Mouse (Mus musculus) MEL (cell line): Measurements from ENCODE around the gene Ddr1. TPM values are rescaled to one million over a fixed set of nuclear protein-coding genes. Genes with fewer than 3 reads are reported as not detected.

ENCODE experiments used
- DNase-seq: peaks from one replicate; pipeline ENCODE4 v3.0.0; 2011; ENCODE audit warnings: low read depth, low spot score
- H3K27ac ChIP-seq: 2 replicates; pipeline ENCODE4 v1.5.1; 2012; ENCODE audit warnings: low read depth, mild to moderate bottlenecking, control low read depth, low read length, moderate library complexity; ENCODE audit not compliant: control insufficient read depth
- H3K27me3 ChIP-seq, 2 experiments: fragments of 150-350 bp in 1 of 2; sonication (generic) in 1 of 2; 2 replicates each; pipeline ENCODE4 v1.6.1; 2012; ENCODE audit warnings: low read length in 2 of 2, mild to moderate bottlenecking in 2 of 2, improper control_type of control experiment in 1 of 2, moderate library complexity in 1 of 2; ENCODE audit not compliant: insufficient read depth in 2 of 2, control insufficient read depth in 1 of 2
- H3K36me3 ChIP-seq, 2 experiments: 2 replicates each; pipeline ENCODE4 v1.6.1; 2012 to 2014; ENCODE audit warnings: low read length in 2 of 2, improper control_type of control experiment in 1 of 2, inconsistent platforms in 1 of 2, mild to moderate bottlenecking in 1 of 2; ENCODE audit not compliant: insufficient read depth in 2 of 2, control insufficient read depth in 1 of 2
- H3K4me1 ChIP-seq, 2 experiments: fragments of 150-350 bp in 1 of 2; sonication (generic) in 1 of 2; 2 replicates each; pipeline ENCODE4 v1.6.1; 2012; ENCODE audit warnings: low read length in 2 of 2, improper control_type of control experiment in 1 of 2, mild to moderate bottlenecking in 1 of 2; ENCODE audit not compliant: insufficient read depth in 2 of 2, control insufficient read depth in 1 of 2
- H3K4me3 ChIP-seq, 2 experiments: fragments of 150-350 bp in 1 of 2; sonication (generic) in 1 of 2; 2 replicates each; pipeline ENCODE4 v1.5.1; 2012; ENCODE audit warnings: low read depth in 2 of 2, low read length in 2 of 2, mild to moderate bottlenecking in 2 of 2, moderate library complexity in 2 of 2, control low read depth in 1 of 2, improper control_type of control experiment in 1 of 2; ENCODE audit not compliant: control insufficient read depth in 1 of 2, insufficient read depth in 1 of 2
- H3K79me2 ChIP-seq: 2 replicates; pipeline ENCODE4 v1.6.1; 2012; ENCODE audit warnings: mild to moderate bottlenecking, low read length, moderate library complexity; ENCODE audit not compliant: control insufficient read depth, poor library complexity, insufficient read depth
- H3K9ac ChIP-seq: 2 replicates; pipeline ENCODE4 v1.6.1; 2012; ENCODE audit warnings: low read depth, mild to moderate bottlenecking, control low read depth, low read length, moderate library complexity; ENCODE audit not compliant: control insufficient read depth, poor library complexity, severe bottlenecking
- H3K9me3 ChIP-seq: fragments of 150-350 bp; sonication (generic); replicated peaks from 2 replicates; pipeline ENCODE4 v1.6.1; 2012; ENCODE audit warnings: mild to moderate bottlenecking, low read length, improper control_type of control experiment, moderate library complexity; ENCODE audit not compliant: insufficient read depth
- BHLHE40 ChIP-seq: IDR thresholded peaks from 2 replicates; pipeline ENCODE4 v1.6.1; 2012; ENCODE audit warnings: low read depth, mild to moderate bottlenecking, inconsistent platforms, low read length, improper control_type of control experiment, borderline replicate concordance
- CTCF ChIP-seq, 3 experiments: IDR thresholded peaks in 2 of 3; conservative IDR thresholded peaks in 1 of 3; 2 replicates each; pipeline ENCODE4 v1.5.1; 2011 to 2012; ENCODE audit warnings: low read length in 3 of 3, low read depth in 2 of 3, mild to moderate bottlenecking in 2 of 3, improper control_type of control experiment in 1 of 3, inconsistent platforms in 1 of 3, mixed read lengths in 1 of 3, moderate library complexity in 1 of 3; ENCODE audit not compliant: control insufficient read depth in 1 of 3, insufficient read depth in 1 of 3, poor library complexity in 1 of 3, severe bottlenecking in 1 of 3
- E2F4 ChIP-seq: IDR thresholded peaks from 2 replicates; pipeline ENCODE4 v1.6.1; 2011; ENCODE audit warnings: low read depth, low read length, improper control_type of control experiment, borderline replicate concordance
- ELF1 ChIP-seq: IDR thresholded peaks from 2 replicates; pipeline ENCODE4 v1.6.1; 2014; ENCODE audit warnings: low read depth, mild to moderate bottlenecking, inconsistent platforms, low read length, improper control_type of control experiment, moderate library complexity
- EP300 ChIP-seq, 2 experiments: IDR thresholded peaks; 2 replicates each; pipeline ENCODE4 v1.6.1; 2011; ENCODE audit warnings: improper control_type of control experiment in 2 of 2, low read length in 2 of 2, low read depth in 1 of 2, mild to moderate bottlenecking in 1 of 2
- HCFC1 ChIP-seq: IDR thresholded peaks from 2 replicates; pipeline ENCODE4 v1.6.1; 2012; ENCODE audit warnings: low read depth, mild to moderate bottlenecking, inconsistent platforms, low read length, improper control_type of control experiment, moderate library complexity
- MAX ChIP-seq: IDR thresholded peaks from 2 replicates; pipeline ENCODE4 v1.6.1; 2011; ENCODE audit warnings: low read length, improper control_type of control experiment
- NRF1 ChIP-seq: IDR thresholded peaks from 2 replicates; pipeline ENCODE4 v1.6.1; 2014; ENCODE audit warnings: low read depth, mild to moderate bottlenecking, inconsistent platforms, low read length, improper control_type of control experiment, moderate library complexity; ENCODE audit not compliant: poor library complexity, insufficient read depth, severe bottlenecking
- RAD21 ChIP-seq: IDR thresholded peaks from 2 replicates; pipeline ENCODE4 v1.6.1; 2011; ENCODE audit warnings: mild to moderate bottlenecking, low read depth, low read length, improper control_type of control experiment
- TBP ChIP-seq: IDR thresholded peaks from 2 replicates; pipeline ENCODE4 v1.8.0; 2011; ENCODE audit warnings: low read depth, low read length, improper control_type of control experiment
- USF1 ChIP-seq: IDR thresholded peaks from 2 replicates; pipeline ENCODE4 v1.6.1; 2014; ENCODE audit warnings: low read depth, mild to moderate bottlenecking, inconsistent platforms, low read length, improper control_type of control experiment, moderate library complexity
- USF2 ChIP-seq, 2 experiments: IDR thresholded peaks; 2 replicates each; pipeline ENCODE4 v1.6.1; 2011 to 2012; ENCODE audit warnings: improper control_type of control experiment in 2 of 2, low read length in 2 of 2, borderline replicate concordance in 1 of 2, inconsistent platforms in 1 of 2, low read depth in 1 of 2, mild to moderate bottlenecking in 1 of 2; ENCODE audit not compliant: insufficient read depth in 1 of 2
- polyA plus RNA-seq, 2 experiments: library from polyadenylated mRNA; stranded (reverse) in 1 of 2; unstranded in 1 of 2; fragments of >175 nt in 1 of 2; fragments of >200 nt in 1 of 2; gene quantifications; 2 replicates each; pipeline versions ENCODE4 v1.2.1 to v1.2.4; 2012; ENCODE audit warnings: low replicate concordance in 2 of 2, low read depth in 1 of 2; ENCODE audit not compliant: insufficient read length in 2 of 2, insufficient read depth in 1 of 2, missing spikeins in 1 of 2
- total RNA-seq: library from RNA; depleted of rRNA; stranded (reverse); fragments of 300-350 nt; gene quantifications from 2 replicates; pipeline ENCODE4 v1.2.3, GENCODE M21; 2012

Ddr1 gene
- total and polyA plus RNA-seq, 3 experiments, result 2.6 to 7.9 TPM; not detected in 1

- Histone ChIP-seq H3K9ac (no peak overlapping the region), H3K9me3 (no peaks in the 10 kb centered on the region), H3K79me2 (no peaks in the 10 kb centered on the region), H3K4me3 (no peak overlapping the region), H3K36me3 (no peaks in the 10 kb centered on the region), H3K27ac (no peak overlapping the region), H3K27me3 (peaks cover 2 to 10% of the 10 kb centered on the region in 2 experiments; a peak in 3 of 4 replicates), H3K4me1 (no peaks in the 10 kb centered on the region)
- no peak for DNase-seq
- no peak for TF ChIP-seq NRF1
- TF ChIP-seq EP300 (IDR thresholded peaks at IDR 0.05; ENCODE audit: low read depth in 1 of 2, low read length in 2 of 2), result no peak
- no peak for TF ChIP-seq TBP
- TF ChIP-seq E2F4, result no peak
- no peak for TF ChIP-seq HCFC1
Measured at GRCm38 (mm10) chr17:35720340-35720727, 15.9 kb upstream of the Ddr1 start.

GRCm38 (mm10) chr17:35719616-35720339 is 15.4 kb upstream of the Ddr1 start:
- no peak for DNase-seq
- peak in 1 of 3 experiments; percentile 21; a peak in 2 of 6 replicates for TF ChIP-seq CTCF (IDR thresholded peaks at IDR 0.05 in 2 of 3, conservative IDR thresholded peaks at IDR 0.05 in 1 of 3; ENCODE audit: control insufficient read depth in 1 of 3, insufficient read depth in 1 of 3, low read depth in 2 of 3, low read length in 3 of 3, poor library complexity in 1 of 3, severe bottlenecking in 1 of 3)
- no peak for TF ChIP-seq ELF1
- Histone ChIP-seq H3K27ac (no peak overlapping the region), H3K36me3 (no peaks in the 10 kb centered on the region), H3K4me3 (no peak overlapping the region), H3K27me3 (peaks cover 3 to 10% of the 10 kb centered on the region in 2 experiments; a peak in 3 of 4 replicates), H3K9me3 (no peaks in the 10 kb centered on the region), H3K79me2 (no peaks in the 10 kb centered on the region), H3K4me1 (no peaks in the 10 kb centered on the region), H3K9ac (no peak overlapping the region)

GRCm38 (mm10) chr17:35717080-35717479 is 12.7 kb upstream of the Ddr1 start:
- TF ChIP-seq BHLHE40 (peak; percentile 18; the same call in 1 of the 2 replicates), USF2 (IDR thresholded peaks at IDR 0.05; ENCODE audit: borderline replicate concordance in 1 of 2, insufficient read depth in 1 of 2, low read depth in 1 of 2, low read length in 2 of 2) (peak in 1 of 2 experiments; percentile 52; a peak in 1 of 4 replicates), RAD21 (no peak), MAX (peak; percentile 60; the same call in 1 of the 2 replicates), USF1 (peak; percentile 90)
- TF ChIP-seq, all 39 proteins: peak for 4
- peaks cover 12 to 17% of the 10 kb centered on the region in 2 experiments for H3K27me3 ChIP-seq
- no peaks in the 10 kb centered on the region for H3K4me1 ChIP-seq
- no peak overlapping the region for H3K27ac ChIP-seq
- no peaks in the 10 kb centered on the region for H3K36me3 ChIP-seq
- no peak overlapping the region for H3K4me3 ChIP-seq
- no peak for DNase-seq
- no peaks in the 10 kb centered on the region for H3K79me2 ChIP-seq
- no peaks in the 10 kb centered on the region for H3K9me3 ChIP-seq
- H3K9ac ChIP-seq, result no peak overlapping the region
